20 mouse cellular contexts compared by ENCODE assay signal in the genomic region with DNA sequence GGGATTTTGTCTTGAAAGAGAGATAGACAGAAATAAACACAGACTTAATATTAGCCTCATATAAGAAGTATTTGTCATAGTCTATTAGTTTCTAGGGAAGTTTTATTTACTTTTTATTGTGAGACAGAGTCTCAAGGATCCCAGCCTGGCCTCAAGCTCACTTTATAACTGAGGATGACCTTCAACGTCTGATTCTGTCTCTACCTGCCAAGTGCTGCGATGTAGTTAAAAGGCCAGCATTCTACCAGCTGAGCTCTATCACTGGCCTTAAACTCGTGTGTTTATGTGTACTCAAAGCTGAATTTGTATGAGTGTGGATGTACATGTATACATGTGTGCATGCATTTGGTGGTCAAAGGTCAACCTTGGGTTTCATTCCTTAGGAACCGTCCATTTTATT. TPM values are rescaled to one million over a fixed set of nuclear protein-coding genes. Genes with fewer than 3 reads are reported as not detected.
DNase-seq lines count a peak whose midpoint lies in the region; ATAC-seq and TF ChIP-seq lines count a peak whose summit lies in the region.
"Had no signal": no experiment of that assay in that cellular context is flagged by ENCODE, and none has a peak within 500 bp of the region (broad histone marks: within the 10 kb centered on the region; RNA-seq: fewer than 3 reads in every experiment).

No protein-coding gene starts in this region.

- DNase-seq in heart, adult 11 months: peak; percentile 73
- no peak for DNase-seq in heart, adult 9 months (ENCODE audit: low spot score in 2 of 2)
- no peak for DNase-seq in kidney, adult 2 months
- no peak for DNase-seq in kidney, adult 18-20 months
- DNase-seq: B cell, adult 2 months; cerebellum, adult 11 months; cerebellum, postnatal 10 days; kidney, adult 11 months; kidney, postnatal 10 days; midbrain, embryonic 14.5 days; right cerebral cortex, adult 18-20 months; thymus, adult 2 months had no signal

- peaks cover 38% of the 10 kb centered on the region for H3K4me1 ChIP-seq in kidney, adult 2 months (ENCODE audit: control insufficient read depth, insufficient read depth, low read length)
- H3K4me1 ChIP-seq in E14TG2a.4 (replicated peaks; ENCODE audit: low read depth, low read length): peaks cover 79% of the 10 kb centered on the region
- peaks cover 8% of the 10 kb centered on the region; the same call in 1 of the 2 replicates for H3K4me1 ChIP-seq in intestine, postnatal 0 days (replicated peaks; ENCODE audit: control insufficient read depth, insufficient read depth, low read length)

- H3K36me3 ChIP-seq in kidney, adult 2 months (ENCODE audit: control insufficient read depth, insufficient read depth, low read length): no peaks in the 10 kb centered on the region
- peaks cover 47% of the 10 kb centered on the region for H3K36me3 ChIP-seq in E14TG2a.4 (ENCODE audit: insufficient read depth, low read length)
- H3K36me3 ChIP-seq in intestine, postnatal 0 days (ENCODE audit: control insufficient read depth, insufficient read depth): peaks cover 6% of the 10 kb centered on the region; the same call in 1 of the 2 replicates
- H3K36me3 ChIP-seq: forebrain, embryonic 15.5 days; neural tube, embryonic 13.5 days had no signal

- H3K4me2 ChIP-seq in intestine, postnatal 0 days (replicated peaks; ENCODE audit: low read depth): peak overlapping the region; percentile 52
- H3K4me2 ChIP-seq: forebrain, embryonic 15.5 days; hindbrain, embryonic 14.5 days; limb, embryonic 15.5 days; neural tube, embryonic 13.5 days had no signal

- H3K9me3 ChIP-seq in E14TG2a.4 (ENCODE audit: low read length): no peaks in the 10 kb centered on the region
- no peaks in the 10 kb centered on the region for H3K9me3 ChIP-seq in intestine, postnatal 0 days (ENCODE audit: control insufficient read depth)
- H3K9me3 ChIP-seq: forebrain, embryonic 15.5 days; limb, embryonic 15.5 days; neural tube, embryonic 13.5 days had no signal

- 28% methylated on average over 4 of the region's 4 CpGs for WGBS in kidney, adult 2 months
- WGBS in intestine, postnatal 0 days: 21% methylated on average over 4 of the region's 4 CpGs

- H3K9ac ChIP-seq in intestine, postnatal 0 days (ENCODE audit: low read depth, low read length): no peak overlapping the region
- H3K9ac ChIP-seq: forebrain, embryonic 15.5 days; hindbrain, embryonic 14.5 days; limb, embryonic 15.5 days; neural tube, embryonic 13.5 days had no signal

- no peak for TF ChIP-seq CTCF in kidney, adult 2 months (conservative IDR thresholded peaks at IDR 0.05; ENCODE audit: insufficient read depth, insufficient read length, low read depth, low read length)
- TF ChIP-seq CTCF in E14TG2a.4 (conservative IDR thresholded peaks at IDR 0.05; ENCODE audit: low read length): no peak
- TF ChIP-seq CTCF in intestine, postnatal 0 days (IDR thresholded peaks at IDR 0.05; ENCODE audit: low read depth): no peak

- no peak for ATAC-seq in intestine, postnatal 0 days
- ATAC-seq in megakaryocyte-erythroid progenitor cell, adult 5-6 weeks (replicated peaks; ENCODE audit: low FRiP score, low TSS enrichment, poor library complexity, severe bottlenecking): no peak
- ATAC-seq: forebrain, embryonic 15.5 days; lung, postnatal 0 days had no signal

- TF ChIP-seq POLR2A in kidney, adult 2 months (IDR thresholded peaks at IDR 0.05; ENCODE audit: low read depth, low read length): no peak

- H3K27me3 ChIP-seq in kidney, adult 2 months (replicated peaks; ENCODE audit: control insufficient read depth, insufficient read depth, low read length): no peaks in the 10 kb centered on the region
- H3K27me3 ChIP-seq in E14TG2a.4 (ENCODE audit: insufficient read depth, low read length): no peaks in the 10 kb centered on the region
- no peaks in the 10 kb centered on the region for H3K27me3 ChIP-seq in intestine, postnatal 0 days (replicated peaks; ENCODE audit: control insufficient read depth, insufficient read depth, low read length)
- H3K27me3 ChIP-seq: forebrain, embryonic 15.5 days; limb, embryonic 15.5 days; neural tube, embryonic 13.5 days had no signal

- no peak overlapping the region for H3K4me3 ChIP-seq in kidney, adult 2 months (ENCODE audit: insufficient read depth, low read depth, low read length)
- peak overlapping the region; percentile 21 for H3K4me3 ChIP-seq in E14TG2a.4 (replicated peaks; ENCODE audit: low read length)
- H3K4me3 ChIP-seq in intestine, postnatal 0 days (ENCODE audit: low read depth, low read length): peak overlapping the region; percentile 18; the same call in 1 of the 2 replicates
- H3K4me3 ChIP-seq: forebrain, embryonic 15.5 days; limb, embryonic 15.5 days; neural tube, embryonic 13.5 days had no signal

- peak overlapping the region; percentile 59 for H3K27ac ChIP-seq in kidney, adult 2 months (ENCODE audit: insufficient read depth, low read depth, low read length)
- H3K27ac ChIP-seq in intestine, postnatal 0 days (ENCODE audit: low read depth, low read length): peak overlapping the region; percentile 64
- H3K27ac ChIP-seq: hindbrain, embryonic 14.5 days; limb, embryonic 15.5 days had no signal

RNA-seq across cellular contexts. Expression of gene Rab1a, which starts 4.3 kb away (rescaled TPM):
- 97.5 and 119 TPM in 2 replicates for polyA plus RNA-seq in kidney, adult 2 months (2012; rRNA removed)
- 761 and 762 TPM in 2 replicates for polyA plus RNA-seq in intestine, postnatal 0 days (2015; fragmentation: Nextera tagmentation; extraction: Ambion mirVana)
- 69.5 and 81.8 TPM in 2 replicates for total RNA-seq in megakaryocyte-erythroid progenitor cell, adult 5-6 weeks (2014; fragmentation: Nextera tagmentation)
- total RNA-seq in megakaryocyte-erythroid progenitor cell, adult 5-6 weeks (2017): 61.2 and 68.1 TPM in 2 replicates

RNA-seq across cellular contexts. Expression of gene Cep68, which starts 43.7 kb away (rescaled TPM):
- polyA plus RNA-seq in kidney, adult 2 months (2012; rRNA removed): 15.4 and 17.4 TPM in 2 replicates
- 6.3 and 6.5 TPM in 2 replicates for polyA plus RNA-seq in intestine, postnatal 0 days (2015; fragmentation: Nextera tagmentation; extraction: Ambion mirVana)
- total RNA-seq in megakaryocyte-erythroid progenitor cell, adult 5-6 weeks (2014; fragmentation: Nextera tagmentation): 22.6 and 22.7 TPM in 2 replicates
- 24.9 and 25.7 TPM in 2 replicates for total RNA-seq in megakaryocyte-erythroid progenitor cell, adult 5-6 weeks (2017)
